Mouse (Mus musculus): ENCODE measurements around the gene Cxcr5. TPM values are rescaled to one million over a fixed set of nuclear protein-coding genes. Genes with fewer than 3 reads are reported as not detected.

Gene Cxcr5
- total and polyA plus RNA-seq, 2 experiments from 2014 or later, result not detected

- Histone ChIP-seq H3K36me3 (ENCODE audit: insufficient read depth, low read length) (no peaks in the 10 kb centered on the region), H3K27me3 (ENCODE audit: insufficient read depth, low read length) (no peaks in the 10 kb centered on the region), H3K4me1 (ENCODE audit: insufficient read depth, low read length) (no peaks in the 10 kb centered on the region), H3K4me2 (ENCODE audit: low read depth, low read length, poor library complexity, severe bottlenecking) (no peak overlapping the region), H3K27ac (ENCODE audit: low read depth, low read length) (no peak overlapping the region), H3K9me3 (ENCODE audit: low read length) (no peaks in the 10 kb centered on the region), H3K4me3 (ENCODE audit: low read depth, low read length) (no peak overlapping the region), H3K9ac (replicated peaks; ENCODE audit: low read length, poor library complexity, severe bottlenecking) (no peak overlapping the region)
- DNase-seq (ENCODE audit: low spot score) (no peak), ATAC-seq (ENCODE audit: low FRiP score) (no peak)
- no peak for TF ChIP-seq CTCF (IDR thresholded peaks at IDR 0.05)
- WGBS, result 86% methylated on average over 3 of the region's 3 CpGs
Measured at GRCm38 (mm10) chr9:44540676-44541075, 21.0 kb downstream of the Cxcr5 start.

DNA sequence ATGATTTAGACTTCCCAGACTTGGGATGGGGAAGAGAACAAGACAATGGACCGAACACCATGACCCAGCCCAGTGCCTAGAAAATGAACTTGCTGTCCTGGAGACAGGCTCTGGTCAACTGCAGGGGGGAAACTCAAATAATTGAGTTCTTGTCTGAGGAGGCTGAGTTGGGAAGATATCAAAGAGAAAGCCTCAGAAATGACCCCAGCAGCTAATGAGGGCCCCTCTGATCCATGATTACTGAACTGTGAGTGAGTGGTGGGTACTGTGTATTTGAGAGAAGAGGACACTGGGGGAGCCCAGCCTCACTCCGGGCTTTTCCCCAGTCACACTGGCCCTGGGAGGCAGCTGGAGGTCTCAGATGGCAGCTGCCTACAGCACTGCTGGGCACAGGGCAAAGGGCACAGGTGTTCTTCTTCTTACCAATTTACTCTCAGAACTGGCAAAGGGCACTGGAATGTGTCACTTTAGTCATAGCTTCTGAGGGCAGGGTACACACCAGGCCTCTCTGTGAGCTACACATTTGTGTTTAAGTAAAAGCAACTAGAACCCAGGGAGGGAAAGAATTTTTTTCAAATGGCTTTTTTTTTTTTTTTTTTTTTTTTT is 21.8 kb downstream of the Cxcr5 start:
- TF ChIP-seq CTCF (IDR thresholded peaks at IDR 0.05), result no peak
- WGBS, result 65% methylated on average over 2 of the region's 2 CpGs

DNA sequence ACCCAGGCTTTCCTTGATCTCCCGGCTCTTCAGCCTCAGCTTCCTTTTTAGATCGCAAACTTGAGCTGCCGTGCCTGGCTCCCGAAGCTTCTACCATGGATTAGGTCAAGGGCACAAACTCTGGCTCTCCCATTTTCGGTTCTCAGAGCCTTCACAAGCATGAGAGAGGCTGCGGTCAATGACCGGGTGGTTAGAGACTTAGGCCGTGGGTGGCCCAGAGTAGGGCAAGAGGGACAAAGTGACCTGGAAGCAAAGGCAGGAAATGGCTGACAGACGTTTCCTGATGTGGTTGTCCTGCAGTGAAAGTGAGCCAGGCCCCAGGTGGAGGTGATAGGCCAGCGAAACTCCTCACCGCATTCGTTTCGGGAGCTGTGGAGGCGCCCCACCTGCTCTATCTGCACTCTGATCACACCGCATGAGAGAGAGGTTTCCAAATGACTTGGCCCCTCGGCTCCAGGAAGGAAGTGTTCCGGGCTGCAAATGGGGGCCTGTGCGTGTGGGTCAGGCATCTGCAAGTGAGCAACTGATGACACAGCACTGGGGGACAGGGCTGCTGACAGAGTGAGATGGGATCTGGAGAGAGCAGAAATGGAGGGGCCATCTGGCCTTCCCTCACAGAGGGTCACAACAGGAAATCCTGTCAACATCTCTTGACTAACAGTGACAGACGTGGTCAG is 23.9 kb downstream of the Cxcr5 start:
- 75% methylated on average over 19 of the region's 19 CpGs for WGBS
- no peak overlapping the region for H3K9ac ChIP-seq (replicated peaks; ENCODE audit: low read length, poor library complexity, severe bottlenecking)
- no peaks in the 10 kb centered on the region for H3K9me3 ChIP-seq (ENCODE audit: low read length)
- TF ChIP-seq CTCF (IDR thresholded peaks at IDR 0.05), result no peak
- no peaks in the 10 kb centered on the region for H3K4me1 ChIP-seq (ENCODE audit: insufficient read depth, low read length)
- no peak for ATAC-seq (ENCODE audit: low FRiP score)
- no peak for DNase-seq (ENCODE audit: low spot score)
- no peak overlapping the region for H3K27ac ChIP-seq (ENCODE audit: low read depth, low read length)
- no peak overlapping the region for H3K4me3 ChIP-seq (ENCODE audit: low read depth, low read length)
- no peaks in the 10 kb centered on the region for H3K36me3 ChIP-seq (ENCODE audit: insufficient read depth, low read length)
- H3K27me3 ChIP-seq (ENCODE audit: insufficient read depth, low read length), result no peaks in the 10 kb centered on the region
- no peak overlapping the region for H3K4me2 ChIP-seq (ENCODE audit: low read depth, low read length, poor library complexity, severe bottlenecking)

More for the DNA sequence above, 21.8 kb downstream of the Cxcr5 start:
- DNase-seq (ENCODE audit: low spot score), result no peak
- H3K27ac ChIP-seq (ENCODE audit: low read depth, low read length), result no peak overlapping the region
- no peak for ATAC-seq (ENCODE audit: low FRiP score)
- H3K27me3 ChIP-seq (ENCODE audit: insufficient read depth, low read length), result no peaks in the 10 kb centered on the region
- H3K4me3 ChIP-seq (ENCODE audit: low read depth, low read length), result no peak overlapping the region
- H3K9ac ChIP-seq (replicated peaks; ENCODE audit: low read length, poor library complexity, severe bottlenecking), result no peak overlapping the region
- no peaks in the 10 kb centered on the region for H3K9me3 ChIP-seq (ENCODE audit: low read length)
- H3K4me2 ChIP-seq (ENCODE audit: low read depth, low read length, poor library complexity, severe bottlenecking), result no peak overlapping the region
- H3K4me1 ChIP-seq (ENCODE audit: insufficient read depth, low read length), result no peaks in the 10 kb centered on the region
- H3K36me3 ChIP-seq (ENCODE audit: insufficient read depth, low read length), result no peaks in the 10 kb centered on the region

DNA sequence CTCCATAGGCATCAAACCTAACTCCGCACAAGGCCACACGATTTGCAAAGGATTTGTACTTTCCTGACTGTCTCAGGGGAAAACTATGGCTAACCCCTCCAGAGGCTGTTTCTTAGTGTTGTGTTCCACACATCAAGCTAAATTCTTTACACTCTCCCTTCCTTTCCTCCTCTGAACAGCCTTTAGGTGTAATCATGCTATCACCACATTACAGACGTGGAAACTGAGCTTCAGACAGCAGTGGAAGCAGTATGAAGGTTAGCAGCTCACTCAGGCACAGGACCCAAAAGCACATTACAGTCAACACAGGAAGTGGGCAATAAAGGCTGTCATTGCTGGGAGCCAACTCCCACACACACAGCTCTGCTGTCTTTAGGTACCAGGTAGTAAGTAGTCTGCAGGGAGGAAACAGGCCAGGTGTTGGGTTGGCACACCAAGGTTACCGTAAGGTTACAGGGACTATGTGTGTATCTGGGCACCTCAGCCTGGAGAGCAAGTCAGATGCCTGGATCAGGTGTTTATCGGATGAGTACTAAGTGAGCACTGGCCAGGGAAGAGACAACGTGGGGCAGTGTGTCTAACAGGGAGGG is 28.6 kb downstream of the Cxcr5 start:
- no peak overlapping the region for H3K9ac ChIP-seq (replicated peaks; ENCODE audit: low read length, poor library complexity, severe bottlenecking)
- DNase-seq (ENCODE audit: low spot score), result no peak
- 89% methylated on average over 6 of the region's 6 CpGs for WGBS

GRCm38 (mm10) chr9:44528340-44528739 is 33.3 kb downstream of the Cxcr5 start:
- Histone ChIP-seq H3K4me2 (ENCODE audit: low read depth, low read length, poor library complexity, severe bottlenecking) (no peak overlapping the region), H3K27me3 (ENCODE audit: insufficient read depth, low read length) (no peaks in the 10 kb centered on the region), H3K27ac (ENCODE audit: low read depth, low read length) (no peak overlapping the region), H3K4me3 (ENCODE audit: low read depth, low read length) (no peak overlapping the region), H3K36me3 (ENCODE audit: insufficient read depth, low read length) (no peaks in the 10 kb centered on the region), H3K9me3 (ENCODE audit: low read length) (no peaks in the 10 kb centered on the region), H3K9ac (replicated peaks; ENCODE audit: low read length, poor library complexity, severe bottlenecking) (no peak overlapping the region), H3K4me1 (ENCODE audit: insufficient read depth, low read length) (no peaks in the 10 kb centered on the region)
- TF ChIP-seq CTCF (IDR thresholded peaks at IDR 0.05), result no peak
- ATAC-seq (ENCODE audit: low FRiP score) (no peak), DNase-seq (ENCODE audit: low spot score) (no peak)
- WGBS, result 81% methylated on average over 8 of the region's 8 CpGs

More for the DNA sequence above, 28.6 kb downstream of the Cxcr5 start:
- ATAC-seq (ENCODE audit: low FRiP score), result no peak
- Histone ChIP-seq H3K4me2 (ENCODE audit: low read depth, low read length, poor library complexity, severe bottlenecking) (no peak overlapping the region), H3K36me3 (ENCODE audit: insufficient read depth, low read length) (no peaks in the 10 kb centered on the region), H3K4me1 (ENCODE audit: insufficient read depth, low read length) (no peaks in the 10 kb centered on the region), H3K27me3 (ENCODE audit: insufficient read depth, low read length) (no peaks in the 10 kb centered on the region), H3K9me3 (ENCODE audit: low read length) (no peaks in the 10 kb centered on the region), H3K4me3 (ENCODE audit: low read depth, low read length) (no peak overlapping the region), H3K27ac (ENCODE audit: low read depth, low read length) (no peak overlapping the region)
- TF ChIP-seq CTCF (IDR thresholded peaks at IDR 0.05), result no peak
